Mouse (Mus musculus) testis, adult 2 months (tissue): ENCODE results near the gene Vmn2r43. TPM values are rescaled to one million over a fixed set of nuclear protein-coding genes. Genes with fewer than 3 reads are reported as not detected.
"Not testable (repeated sequence)": the region's sequence is repeated elsewhere in the genome, so short reads cannot be mapped to it uniquely, and the experiment has no call there.

ENCODE experiments used
- H3K27ac ChIP-seq: fragments of 200-500 bp; 2 replicates; pipeline ENCODE4 v1.5.1; 2012; ENCODE audit warnings: low read depth, low read length; ENCODE audit not compliant: control insufficient read depth, insufficient read depth
- H3K27me3 ChIP-seq: fragments of 200-500 bp; 2 replicates; pipeline ENCODE4 v1.6.1; 2012; ENCODE audit warnings: mild to moderate bottlenecking, low read length, moderate library complexity; ENCODE audit not compliant: control insufficient read depth, insufficient read depth
- H3K36me3 ChIP-seq: fragments of 200-500 bp; 2 replicates; pipeline ENCODE4 v1.6.1; 2012; ENCODE audit warnings: mild to moderate bottlenecking, low read length; ENCODE audit not compliant: control insufficient read depth, insufficient read depth
- H3K4me1 ChIP-seq: fragments of 200-500 bp; 2 replicates; pipeline ENCODE4 v1.6.1; 2012; ENCODE audit warnings: low read length; ENCODE audit not compliant: control insufficient read depth, insufficient read depth
- H3K4me3 ChIP-seq: fragments of 200-500 bp; 2 replicates; pipeline ENCODE4 v1.5.1; 2012; ENCODE audit warnings: low read depth, mild to moderate bottlenecking, low read length, moderate library complexity, mixed read lengths; ENCODE audit not compliant: control insufficient read depth
- polyA plus RNA-seq: library from polyadenylated mRNA; depleted of rRNA; stranded (reverse); fragments of >200 nt; gene quantifications from 2 replicates; pipeline ENCODE4 v1.2.3, GENCODE M21; 2012; rRNA removed

The Vmn2r43 gene
- not detected in 2 replicates for polyA plus RNA-seq

GRCm38 (mm10) chr7:8260499-8260898 is at the start of gene Vmn2r43:
Vmn2r43 (minus strand) TSS chr7:8260599.
- H3K36me3 ChIP-seq, H3K27me3 ChIP-seq, H3K4me3 ChIP-seq, H3K4me1 ChIP-seq, H3K27ac ChIP-seq: not testable (repeated sequence)

- not testable (repeated sequence) for H3K27ac ChIP-seq, H3K4me1 ChIP-seq, H3K4me3 ChIP-seq, H3K27me3 ChIP-seq, H3K36me3 ChIP-seq
Measured at GRCm38 (mm10) chr7:8200220-8200619, 60.2 kb downstream of the Vmn2r43 start, which contains the start of gene Vmn2r42. Vmn2r42 (minus strand) TSS chr7:8200320.

Other genes with a start within 250 kb of the Vmn2r43 start
- gene Vmn2r41, start 98.9 kb downstream of the Vmn2r43 start, polyA plus RNA-seq, result not detected in 2 replicates
- not detected in 2 replicates for gene Vmn2r42, start 60.3 kb downstream of the Vmn2r43 start, polyA plus RNA-seq
- not detected in 2 replicates for gene Vmn2r44, start 122.7 kb upstream of the Vmn2r43 start, polyA plus RNA-seq
- gene Vmn2r45, start 228.5 kb upstream of the Vmn2r43 start, polyA plus RNA-seq, result not detected in 2 replicates